Mouse (Mus musculus) intestine, postnatal 0 days (tissue): ENCODE measurements around the gene Pgpep1. TPM values are rescaled to one million over a fixed set of nuclear protein-coding genes. Genes with fewer than 3 reads are reported as not detected.

ENCODE experiments used
- ATAC-seq: fragments of 200-750 bp; cut with Nextera tagmentation; 2 replicates; pipeline ENCODE4 v1.8.0; 2017; ENCODE audit warnings: mild to moderate bottlenecking, moderate TSS enrichment, moderate library complexity
- H3K27ac ChIP-seq: fragments of 300-500 bp; sonication (generic); 2 replicates; pipeline ENCODE4 v1.5.1; 2014; ENCODE audit warnings: mild to moderate bottlenecking, low read depth, low read length, moderate library complexity
- H3K27me3 ChIP-seq: fragments of 300-500 bp; sonication (generic); replicated peaks from 2 replicates; pipeline ENCODE4 v1.6.1; 2014; ENCODE audit warnings: low read length, mixed read lengths; ENCODE audit not compliant: control insufficient read depth, insufficient read depth
- H3K36me3 ChIP-seq: fragments of 300-500 bp; sonication (generic); 2 replicates; pipeline ENCODE4 v1.6.1; 2014; ENCODE audit warnings: mild to moderate bottlenecking, moderate library complexity; ENCODE audit not compliant: control insufficient read depth, insufficient read depth
- H3K4me1 ChIP-seq: fragments of 300-500 bp; sonication (generic); replicated peaks from 2 replicates; pipeline ENCODE4 v1.6.1; 2014; ENCODE audit warnings: antibody characterized with exemption, low read length, mixed read lengths; ENCODE audit not compliant: control insufficient read depth, insufficient read depth
- H3K4me2 ChIP-seq: fragments of 300-500 bp; sonication (generic); replicated peaks from 2 replicates; pipeline ENCODE4 v1.6.1; 2014; ENCODE audit warnings: low read depth, mild to moderate bottlenecking, moderate library complexity
- H3K4me3 ChIP-seq: fragments of 300-500 bp; sonication (generic); 2 replicates; pipeline ENCODE4 v1.5.1; 2014; ENCODE audit warnings: low read depth, low read length
- H3K9ac ChIP-seq: fragments of 300-500 bp; sonication (generic); 2 replicates; pipeline ENCODE4 v1.6.1; 2014; ENCODE audit warnings: mild to moderate bottlenecking, low read depth, low read length
- H3K9me3 ChIP-seq: fragments of 300-500 bp; sonication (generic); 2 replicates; pipeline ENCODE4 v1.6.1; 2016; ENCODE audit warnings: mixed run types; ENCODE audit not compliant: control insufficient read depth
- CTCF ChIP-seq: sonication (generic); IDR thresholded peaks from 2 replicates; pipeline ENCODE4 v1.5.1; 2016; ENCODE audit warnings: low read depth, mild to moderate bottlenecking, control low read depth, antibody characterized with exemption, moderate library complexity
- WGBS: fragments of 180-500 bp; shearing (Covaris S2); extraction: QIAGEN DNeasy Blood & Tissue Kit; methylation state at CpG from one replicate; pipeline ENCODE4 v1.1.7; 2014; 5-methylcytosine and 5-hydroxymethylcytosine counted together
- polyA plus RNA-seq: library from polyadenylated mRNA; unstranded; fragments of >200 nt; fragmentation: Nextera tagmentation; extraction: Ambion mirVana; gene quantifications from 2 replicates; pipeline ENCODE4 v1.2.1, GENCODE M21; 2015

The Pgpep1 gene
- polyA plus RNA-seq, 1 experiment from 2014 or later: 79.0 TPM

DNA sequence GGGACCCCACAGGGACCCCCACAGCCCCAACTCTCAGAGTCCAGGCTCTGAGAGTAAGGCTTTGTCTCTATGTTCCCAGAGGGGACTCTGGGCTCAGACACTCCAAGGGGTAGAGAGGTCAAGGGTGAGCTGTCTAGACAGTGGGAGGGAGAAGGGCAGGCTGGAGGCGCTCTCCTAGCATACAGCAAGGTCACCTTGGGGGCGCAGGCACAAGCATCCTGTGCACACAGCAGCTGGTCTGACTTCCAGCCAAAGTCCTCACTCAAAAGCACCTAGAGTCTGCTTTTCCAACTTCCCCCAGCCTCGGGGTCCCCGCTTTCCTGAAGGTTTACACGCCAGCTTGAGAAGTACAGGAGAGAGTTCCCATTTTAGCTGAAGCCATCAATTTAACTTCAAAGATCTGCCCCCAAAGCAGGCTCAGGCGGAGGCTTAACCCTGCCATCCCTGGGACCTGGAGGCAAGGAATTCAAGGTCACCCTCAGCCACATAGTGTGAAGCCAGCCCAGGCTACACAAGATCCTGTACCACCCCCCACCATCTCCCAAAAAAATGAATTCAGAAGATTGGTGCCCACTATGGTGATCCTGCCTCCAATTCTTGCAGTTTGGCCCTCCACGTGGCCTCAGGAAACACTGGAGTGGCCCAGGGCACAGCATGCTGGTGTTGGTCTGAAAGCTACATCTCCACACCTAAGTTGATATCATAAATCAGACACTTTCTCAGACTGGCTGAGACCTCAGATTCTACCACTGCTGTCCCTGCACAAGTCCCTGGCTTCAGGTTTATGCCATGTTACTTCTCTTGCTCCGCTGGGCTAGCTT is 12.6 kb downstream of the Pgpep1 start:
- Histone ChIP-seq H3K27ac (no peak overlapping the region), H3K9me3 (no peaks in the 10 kb centered on the region), H3K27me3 (no peaks in the 10 kb centered on the region), H3K9ac (0 out of 2 replicates have a peak overlapping the region, but pooled peaks have one; percentile 26), H3K4me3 (no peak overlapping the region), H3K4me1 (peaks cover 19% of the 10 kb centered on the region; the same call in 1 of the 2 replicates), H3K36me3 (peaks cover 27% of the 10 kb centered on the region), H3K4me2 (no peak overlapping the region)
- no peak for ATAC-seq
- WGBS: 59% methylated on average over 8 of the region's 8 CpGs
- TF ChIP-seq CTCF: no peak

DNA sequence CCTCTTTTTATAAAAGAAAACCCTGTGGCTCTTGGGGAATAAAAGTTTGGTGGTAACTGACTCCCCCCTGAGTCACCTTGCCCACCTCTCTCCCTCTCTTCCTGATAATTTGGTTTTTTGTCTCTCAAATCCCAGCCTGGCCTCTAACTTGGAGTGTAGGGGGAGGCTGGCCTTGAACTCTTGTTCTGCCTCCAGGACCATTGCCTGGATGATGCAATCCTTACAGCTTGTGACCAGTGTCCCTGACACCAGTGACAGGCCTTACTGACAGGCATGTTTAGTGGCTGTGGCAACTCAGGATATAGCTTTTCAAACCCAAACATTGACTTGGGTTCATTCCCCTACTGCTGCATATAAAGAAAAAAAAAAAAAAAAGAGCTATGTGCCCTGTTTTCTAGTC is 13.4 kb downstream of the Pgpep1 start:
- Histone ChIP-seq H3K9me3 (no peaks in the 10 kb centered on the region), H3K4me2 (no peak overlapping the region), H3K4me1 (peaks cover 19% of the 10 kb centered on the region; the same call in 1 of the 2 replicates), H3K9ac (no peak overlapping the region), H3K27me3 (no peaks in the 10 kb centered on the region), H3K4me3 (no peak overlapping the region), H3K36me3 (peaks cover 20% of the 10 kb centered on the region), H3K27ac (0 out of 2 replicates have a peak overlapping the region, but pooled peaks have one; percentile 17)
- ATAC-seq: no peak
- no peak for TF ChIP-seq CTCF

DNA sequence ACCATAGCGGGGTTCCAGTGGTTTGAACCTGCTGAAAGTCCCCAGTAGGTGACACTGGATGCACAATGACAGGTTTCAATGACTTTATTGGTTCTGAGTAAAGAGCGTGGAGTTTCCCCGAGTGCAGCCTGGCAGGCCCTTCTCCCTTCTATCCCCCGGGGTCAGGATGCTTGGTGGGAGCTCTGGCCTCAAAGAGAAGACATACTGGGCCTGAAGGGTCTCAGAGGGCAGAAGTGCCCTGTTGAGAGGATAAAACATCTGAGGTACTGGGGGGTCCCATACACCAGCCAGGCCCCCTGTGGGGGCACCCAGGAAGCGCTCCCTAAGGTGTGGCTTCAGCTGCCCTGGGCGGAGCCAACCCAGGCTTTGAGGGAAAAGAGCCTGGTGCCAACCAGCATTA is 13.8 kb downstream of the Pgpep1 start:
- ATAC-seq: no peak
- peak overlapping the region; percentile 17 for H3K27ac ChIP-seq
- H3K4me3 ChIP-seq: no peak overlapping the region
- H3K36me3 ChIP-seq: peaks cover 15% of the 10 kb centered on the region
- 67% methylated on average over 6 of the region's 6 CpGs for WGBS
- no peak overlapping the region for H3K4me2 ChIP-seq
- H3K9ac ChIP-seq: no peak overlapping the region
- no peaks in the 10 kb centered on the region for H3K9me3 ChIP-seq
- TF ChIP-seq CTCF: 0 out of 2 replicates have a peak, but pooled peaks have one; percentile 15
- peaks cover 19% of the 10 kb centered on the region; the same call in 1 of the 2 replicates for H3K4me1 ChIP-seq
- H3K27me3 ChIP-seq: no peaks in the 10 kb centered on the region

DNA sequence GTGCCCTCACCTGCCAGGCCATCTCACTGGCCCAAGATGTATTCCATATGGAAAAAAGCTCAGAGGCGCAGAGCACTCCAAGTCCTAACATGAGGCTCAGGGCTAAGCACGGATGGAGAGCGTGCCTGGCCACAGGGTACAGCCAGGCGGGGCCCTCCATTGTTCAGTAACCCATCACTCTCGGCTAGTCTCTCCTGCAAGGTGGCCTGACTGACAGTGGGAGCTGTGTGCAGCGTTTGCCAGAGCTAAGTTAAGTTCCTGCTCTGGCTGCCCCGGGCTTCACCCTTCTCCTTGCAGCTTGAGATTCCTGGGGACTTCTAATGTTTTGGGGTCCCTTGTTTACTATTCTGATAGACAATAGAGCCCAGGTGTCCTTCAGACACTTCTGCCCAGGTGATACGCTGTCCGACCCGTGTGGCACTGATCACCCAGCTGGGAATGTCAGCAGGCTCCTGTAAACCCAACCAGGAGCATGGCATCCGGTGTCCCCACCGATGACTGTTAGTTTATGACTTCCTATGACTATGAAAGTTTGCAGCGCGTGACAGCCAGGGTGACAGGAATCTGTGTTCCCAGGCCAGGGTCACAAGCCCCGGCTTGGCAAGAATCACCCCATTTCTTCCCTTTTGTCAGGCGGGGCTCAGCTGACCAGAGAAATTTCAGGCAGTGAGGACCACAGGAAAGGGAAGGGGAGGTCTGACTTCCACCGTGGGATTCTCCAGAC is 14.5 kb downstream of the Pgpep1 start:
- WGBS: 43% methylated on average over 17 of the region's 17 CpGs
- Histone ChIP-seq H3K27ac (peak overlapping the region; percentile 17), H3K4me2 (no peak overlapping the region)

DNA sequence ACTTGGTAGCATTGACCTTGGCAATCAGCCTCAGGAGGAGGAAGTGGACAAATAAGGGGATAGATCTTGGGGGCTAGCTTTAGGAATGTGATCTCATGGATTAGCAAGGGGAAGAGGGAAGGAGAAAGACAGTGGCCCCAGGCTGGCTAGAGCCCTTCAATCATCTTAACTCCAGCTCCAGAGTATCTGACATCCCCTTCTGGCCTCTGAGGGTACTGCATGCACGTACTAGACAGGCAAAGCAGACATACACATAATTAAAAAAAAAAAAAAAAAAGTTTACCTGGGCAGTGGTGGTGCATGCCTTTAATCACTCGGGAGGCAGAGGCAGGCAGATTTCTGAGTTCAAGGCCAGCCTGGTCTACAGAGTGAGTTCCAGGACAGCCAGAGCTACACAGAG is 16.1 kb downstream of the Pgpep1 start:
- Histone ChIP-seq H3K9me3 (no peaks in the 10 kb centered on the region), H3K36me3 (0 out of 2 replicates have a peak, but pooled peaks cover 3% of the 10 kb centered on the region), H3K9ac (no peak overlapping the region), H3K27me3 (no peaks in the 10 kb centered on the region), H3K27ac (no peak overlapping the region), H3K4me3 (no peak overlapping the region), H3K4me2 (no peak overlapping the region), H3K4me1 (peaks cover 11% of the 10 kb centered on the region; the same call in 1 of the 2 replicates)
- TF ChIP-seq CTCF: peak; percentile 55
- ATAC-seq: no peak
- 88% methylated on average over 2 of the region's 2 CpGs for WGBS

More for the DNA sequence above, 14.5 kb downstream of the Pgpep1 start:
- Histone ChIP-seq H3K36me3 (peaks cover 8% of the 10 kb centered on the region; the same call in 1 of the 2 replicates), H3K27me3 (no peaks in the 10 kb centered on the region), H3K4me1 (peaks cover 19% of the 10 kb centered on the region; the same call in 1 of the 2 replicates), H3K9me3 (no peaks in the 10 kb centered on the region), H3K4me3 (no peak overlapping the region), H3K9ac (no peak overlapping the region)
- no peak for ATAC-seq
- TF ChIP-seq CTCF: no peak

DNA sequence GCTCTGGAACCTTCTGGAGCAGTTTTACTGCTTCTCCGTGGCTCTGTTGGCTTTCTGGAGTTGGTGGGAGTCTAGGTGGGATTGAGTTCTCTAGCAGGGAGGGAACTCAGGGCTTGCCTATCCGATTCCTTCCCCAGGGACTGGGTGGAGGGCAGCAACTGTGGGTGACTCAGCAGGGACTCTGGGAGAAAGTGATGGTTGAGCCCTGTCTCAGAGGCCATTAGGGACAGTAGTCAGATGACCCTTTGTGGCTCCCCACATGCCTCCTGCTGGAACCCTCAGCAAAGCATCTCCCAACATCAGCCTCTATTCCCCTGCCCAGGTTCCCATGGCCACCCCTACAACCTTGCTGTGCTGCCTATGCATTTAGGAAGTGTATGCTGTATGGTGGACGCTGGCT is 17.2 kb downstream of the Pgpep1 start:
- ATAC-seq: no peak

More for the DNA sequence above, 17.2 kb downstream of the Pgpep1 start:
- H3K27ac ChIP-seq: no peak overlapping the region
- WGBS: 69% methylated on average over 3 of the region's 3 CpGs
- no peak overlapping the region for H3K9ac ChIP-seq
- no peak overlapping the region for H3K4me2 ChIP-seq
- no peaks in the 10 kb centered on the region for H3K36me3 ChIP-seq
- H3K4me1 ChIP-seq: peaks cover 3% of the 10 kb centered on the region; the same call in 1 of the 2 replicates
- H3K27me3 ChIP-seq: no peaks in the 10 kb centered on the region
- H3K9me3 ChIP-seq: no peaks in the 10 kb centered on the region
- TF ChIP-seq CTCF: no peak
- H3K4me3 ChIP-seq: no peak overlapping the region
